Mouse (Mus musculus) activated CD4-positive, CD25-positive, alpha-beta regulatory T cell, adult 4 months (primary cell): ENCODE measurements at regions not wholly inside any gene's neighbourhood (a gene's known extent, or its start where the extent isn't known, plus 50 kb on each side); places are given as distances from the start of the nearest gene placed in this dataset.
"Not testable (repeated sequence)": the region's sequence is repeated elsewhere in the genome, so short reads cannot be mapped to it uniquely, and the experiment has no call there.

Experiments
- ATAC-seq: one replicate; pipeline ENCODE4 v1.8.0; 2017

GRCm38 (mm10) chr1:112486046-112486445, 621.3 kb upstream of the Dsel start:
- not testable (repeated sequence) for ATAC-seq

DNA sequence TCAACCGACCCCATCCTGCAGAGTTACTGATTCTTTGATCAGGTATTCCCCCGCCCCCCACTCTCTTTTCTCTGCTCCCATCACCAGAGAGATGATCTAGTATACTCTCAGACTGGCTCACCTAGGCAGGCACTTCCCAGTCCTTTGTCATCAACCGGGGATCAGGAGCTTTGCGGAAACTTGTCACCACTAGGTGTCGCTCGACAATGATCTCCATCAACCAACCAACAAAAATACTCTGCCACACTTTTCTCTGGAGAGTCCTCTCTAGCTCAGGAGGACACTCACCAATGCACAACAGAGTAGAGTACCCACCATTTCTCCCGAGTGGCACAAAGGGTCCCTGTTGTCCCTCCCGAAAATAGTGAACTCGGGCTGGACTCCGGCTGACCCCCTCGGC, 591.3 kb upstream of the Dsel start:
- ATAC-seq, result no peak

GRCm38 (mm10) chr1:112452390-112452789, 587.7 kb upstream of the Dsel start:
- no peak for ATAC-seq

- peak; percentile 66 for ATAC-seq
Measured at GRCm38 (mm10) chr1:112451622-112452021, 586.9 kb upstream of the Dsel start.

DNA sequence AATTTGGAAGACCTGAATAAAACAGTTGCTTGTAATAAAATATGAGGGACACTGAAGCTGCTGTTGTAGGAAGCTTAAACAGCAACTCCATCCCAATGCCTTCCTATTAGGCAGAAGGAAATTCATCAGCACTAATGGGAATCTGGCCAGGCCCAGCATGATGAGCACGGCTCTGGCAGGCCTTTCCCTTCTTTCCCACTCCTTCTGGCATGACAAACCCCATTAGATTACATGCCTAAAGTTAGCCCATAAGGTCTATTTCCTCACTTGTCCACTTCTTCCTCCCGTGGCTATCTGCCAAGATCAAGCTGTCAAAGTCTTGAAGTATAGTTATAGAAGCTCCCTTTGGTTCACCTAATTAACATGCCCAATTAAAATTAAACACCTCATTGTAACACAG, 574.4 kb upstream of the Dsel start:
- no peak for ATAC-seq

DNA sequence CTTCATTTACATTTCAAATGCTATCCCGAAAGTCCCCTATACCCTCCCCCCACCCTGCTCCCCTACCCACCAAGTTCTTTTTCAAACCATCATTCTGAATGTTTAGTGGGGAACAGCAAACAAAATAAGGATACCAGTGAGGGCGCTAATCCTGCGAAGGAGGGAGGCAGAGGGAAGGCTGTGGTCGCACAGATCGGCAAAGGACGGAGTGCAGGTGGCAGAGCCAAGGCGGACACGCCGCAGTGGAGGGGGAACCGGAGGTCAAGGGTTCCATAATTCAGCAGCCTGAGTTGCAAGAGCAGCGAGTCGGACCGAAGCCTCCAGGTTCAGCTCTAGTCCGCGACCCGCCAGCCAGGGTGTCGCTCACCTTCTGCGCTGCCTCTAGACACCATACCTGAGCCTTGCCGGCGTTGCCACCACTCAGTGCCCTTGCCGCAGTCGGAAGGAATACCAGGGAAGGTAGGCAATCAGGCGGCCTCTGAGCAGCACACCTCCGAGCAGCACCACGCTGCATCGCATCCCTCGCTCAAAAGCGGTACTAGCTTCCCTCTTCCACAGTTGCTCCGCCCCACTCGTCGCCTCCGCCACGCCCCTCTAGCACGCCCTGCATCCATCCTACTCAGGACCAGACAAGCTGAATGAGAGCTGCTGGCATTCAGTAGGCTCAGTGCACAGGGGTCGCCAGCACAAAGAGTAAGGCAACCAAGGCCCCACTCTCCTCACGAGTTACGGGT, 551.8 kb upstream of the Dsel start:
- no peak for ATAC-seq

DNA sequence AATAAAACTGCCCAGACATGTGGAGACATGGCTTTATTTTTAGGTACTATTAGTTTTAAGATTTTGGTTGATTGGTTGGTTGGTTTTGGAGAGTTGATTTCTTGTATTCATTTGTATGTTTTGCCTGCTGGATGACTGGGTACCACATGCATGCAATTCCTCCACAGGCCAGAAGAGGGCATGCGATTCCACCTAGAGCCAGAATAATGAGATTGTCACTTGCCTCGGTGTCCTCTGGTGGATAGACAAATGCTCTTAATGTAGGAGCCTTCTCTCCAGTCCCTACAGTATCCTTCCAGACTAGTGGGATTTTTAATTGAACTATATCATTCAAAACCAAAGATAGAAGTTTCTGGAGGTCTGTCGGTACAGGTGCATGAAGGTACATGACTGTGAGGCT, 524.1 kb upstream of the Dsel start:
- ATAC-seq, result no peak

DNA sequence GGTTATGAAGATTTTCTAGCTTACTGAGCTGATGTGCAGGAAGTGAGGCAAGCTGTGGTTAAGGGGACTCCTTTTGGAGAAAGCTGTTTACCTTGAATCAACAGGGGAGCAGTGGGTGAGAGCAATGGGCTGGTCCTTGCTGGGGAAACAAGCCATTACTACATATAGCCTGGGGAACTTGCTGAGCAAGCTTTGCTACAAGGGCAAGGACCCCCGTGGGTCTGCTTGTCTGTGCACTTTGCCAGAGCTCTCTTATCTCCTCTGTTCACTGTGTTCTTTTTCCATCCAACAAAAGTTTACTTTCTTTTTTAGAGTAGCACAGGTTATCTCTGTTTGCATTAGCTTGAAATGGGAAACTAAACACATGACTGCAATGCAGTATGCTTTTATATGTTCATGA, 519.3 kb upstream of the Dsel start:
- ATAC-seq, result no peak

DNA sequence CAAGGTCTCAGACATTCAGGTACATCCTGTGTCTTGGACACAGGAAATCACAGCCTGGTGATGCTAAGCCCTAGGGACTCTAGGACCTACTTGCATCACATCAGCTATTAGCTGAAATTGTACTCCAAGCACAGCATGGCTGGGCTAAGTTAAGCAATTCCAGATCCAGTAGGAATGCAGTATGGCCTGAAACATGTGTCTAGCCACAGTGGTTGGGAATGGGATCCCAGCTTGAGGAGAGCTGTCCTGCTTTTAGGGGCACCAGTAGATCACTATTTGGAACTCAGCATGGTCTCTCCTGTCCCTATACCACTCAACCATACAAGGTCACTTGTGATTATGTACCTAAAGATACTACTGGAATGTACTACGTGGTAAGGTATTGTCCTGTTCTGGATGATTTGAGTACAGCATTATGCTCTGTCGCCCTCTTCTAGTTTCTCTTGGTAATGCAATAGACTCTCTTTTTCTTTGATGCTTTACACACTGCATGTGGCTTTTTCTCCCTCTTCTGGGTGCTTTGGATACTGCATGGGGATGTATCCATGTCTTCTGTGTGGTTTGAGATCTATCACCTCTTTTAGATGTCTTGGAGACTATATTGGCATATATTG, 515.0 kb upstream of the Dsel start:
- no peak for ATAC-seq

- ATAC-seq, result no peak
Measured at GRCm38 (mm10) chr1:112378660-112379059, 513.9 kb upstream of the Dsel start.

DNA sequence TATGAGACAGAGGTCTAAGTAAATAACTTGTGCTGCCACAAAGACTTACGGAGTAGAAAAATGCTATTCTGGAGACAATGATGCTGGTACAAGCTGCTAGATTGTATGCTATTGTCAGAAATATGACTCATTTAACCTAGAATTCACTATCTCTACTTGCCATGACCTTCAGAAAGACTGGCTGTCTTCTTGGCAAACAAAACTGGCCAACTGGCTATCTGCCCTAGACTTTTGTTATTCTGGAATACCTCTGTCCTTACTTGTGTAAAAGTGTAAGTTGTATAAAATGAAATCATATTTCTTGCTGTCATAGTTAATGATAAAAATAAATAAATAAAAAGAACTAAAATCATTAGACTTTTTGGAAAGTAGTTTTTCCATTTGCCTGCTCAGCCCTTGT, 491.1 kb upstream of the Dsel start:
- ATAC-seq, result no peak
